Mouse (Mus musculus) limb, embryonic 14.5 days (tissue): ENCODE data around the gene Tmem240. TPM values are rescaled to one million over a fixed set of nuclear protein-coding genes. Genes with fewer than 3 reads are reported as not detected.

Source experiments
- ATAC-seq: fragments of 200-750 bp; cut with Nextera tagmentation; 2 replicates; pipeline ENCODE4 v1.8.0; 2017; ENCODE audit warnings: low read depth, moderate number of reproducible peaks, moderate TSS enrichment; ENCODE audit not compliant: low FRiP score
- DNase-seq: peaks from one replicate; pipeline ENCODE4 v3.0.0-alpha.2; 2015; ENCODE audit warnings: low spot score
- H3K27ac ChIP-seq: fragments of 300-500 bp; sonication (generic); replicated peaks from 2 replicates; pipeline ENCODE4 v1.5.1; 2014; ENCODE audit warnings: low read depth, mild to moderate bottlenecking, low read length, moderate library complexity, mixed read lengths
- H3K27me3 ChIP-seq: fragments of 300-500 bp; sonication (generic); 2 replicates; pipeline ENCODE4 v1.6.1; 2014; ENCODE audit warnings: low read length, mixed read lengths; ENCODE audit not compliant: control insufficient read depth, insufficient read depth
- H3K36me3 ChIP-seq: fragments of 300-500 bp; sonication (generic); 2 replicates; pipeline ENCODE4 v1.6.1; 2014; ENCODE audit warnings: mild to moderate bottlenecking, low read length, moderate library complexity, mixed read lengths; ENCODE audit not compliant: control insufficient read depth, insufficient read depth
- H3K4me1 ChIP-seq: fragments of 300-500 bp; sonication (generic); 2 replicates; pipeline ENCODE4 v1.6.1; 2014; ENCODE audit warnings: antibody characterized with exemption, low read length, mixed read lengths; ENCODE audit not compliant: control insufficient read depth, insufficient read depth
- H3K4me2 ChIP-seq: fragments of 300-500 bp; sonication (generic); replicated peaks from 2 replicates; pipeline ENCODE4 v1.6.1; 2014; ENCODE audit warnings: low read depth, mild to moderate bottlenecking, low read length, moderate library complexity; ENCODE audit not compliant: severe bottlenecking
- H3K4me3 ChIP-seq: fragments of 300-500 bp; sonication (generic); replicated peaks from 2 replicates; pipeline ENCODE4 v1.5.1; 2014; ENCODE audit warnings: low read length
- H3K9ac ChIP-seq: fragments of 300-500 bp; sonication (generic); 2 replicates; pipeline ENCODE4 v1.6.1; 2014; ENCODE audit warnings: mild to moderate bottlenecking, low read depth, low read length, moderate library complexity; ENCODE audit not compliant: severe bottlenecking
- H3K9me3 ChIP-seq: fragments of 300-500 bp; sonication (generic); 2 replicates; pipeline ENCODE4 v1.6.1; 2016; ENCODE audit warnings: low read length; ENCODE audit not compliant: control insufficient read depth
- POLR2A ChIP-seq: fragments of 200-500 bp; IDR thresholded peaks from 2 replicates; pipeline ENCODE4 v1.8.0; 2012; ENCODE audit warnings: inconsistent platforms, mild to moderate bottlenecking, moderate library complexity, borderline replicate concordance; ENCODE audit not compliant: insufficient read depth, insufficient read length; ENCODE audit errors: extremely low read depth
- WGBS: fragments of 180-500 bp; shearing (Covaris S2); extraction: QIAGEN DNeasy Blood & Tissue Kit; methylation state at CpG from one replicate; pipeline ENCODE4 v1.1.7; 2014; 5-methylcytosine and 5-hydroxymethylcytosine counted together
- polyA plus RNA-seq, 2 experiments: library from polyadenylated mRNA; depleted of rRNA in 1 of 2; stranded (reverse) in 1 of 2; unstranded in 1 of 2; fragments of >200 nt; fragmentation: Nextera tagmentation in 1 of 2; extraction: Ambion mirVana in 1 of 2; gene quantifications; 2 replicates each; pipeline versions ENCODE4 v1.2.1 to v1.2.3; 2012 to 2014

The Tmem240 gene
- polyA plus RNA-seq, 2 experiments, result 0.88 to 4.0 TPM

- Histone ChIP-seq H3K27ac (no peak overlapping the region), H3K9me3 (no peaks in the 10 kb centered on the region), H3K36me3 (peaks cover 29% of the 10 kb centered on the region), H3K4me1 (no peaks in the 10 kb centered on the region), H3K4me2 (no peak overlapping the region), H3K9ac (no peak overlapping the region), H3K27me3 (no peaks in the 10 kb centered on the region), H3K4me3 (no peak overlapping the region)
- WGBS, result 59% methylated on average over 4 of the region's 4 CpGs
- TF ChIP-seq POLR2A, result no peak
- ATAC-seq (no peak), DNase-seq (no peak)
Measured at GRCm38 (mm10) chr4:155721668-155722083, 12.9 kb upstream of the Tmem240 start.

DNA sequence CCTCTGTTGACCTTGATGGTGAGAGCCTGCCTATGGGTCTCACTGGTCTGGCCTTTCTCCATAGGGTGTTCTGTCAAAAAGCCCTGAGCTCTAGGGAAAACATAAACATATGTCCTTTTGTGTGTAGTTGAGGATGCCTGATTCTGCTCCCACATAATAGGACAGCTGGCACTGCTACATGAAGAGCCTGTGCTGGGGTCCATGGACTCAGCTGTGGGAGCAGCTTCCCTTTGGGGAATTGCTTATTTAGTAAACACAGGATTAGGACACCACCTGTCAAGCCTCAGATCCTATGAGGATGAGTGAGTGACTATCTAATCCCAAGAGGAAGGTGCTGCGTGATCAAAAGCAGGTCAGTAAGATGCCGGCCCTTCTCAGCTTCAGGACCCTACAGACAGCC is 6.6 kb upstream of the Tmem240 start:
- Histone ChIP-seq H3K27me3 (no peaks in the 10 kb centered on the region), H3K4me2 (no peak overlapping the region), H3K4me3 (no peak overlapping the region), H3K9me3 (no peaks in the 10 kb centered on the region), H3K36me3 (peaks cover 35% of the 10 kb centered on the region; the same call in 1 of the 2 replicates), H3K27ac (no peak overlapping the region), H3K9ac (no peak overlapping the region), H3K4me1 (no peaks in the 10 kb centered on the region)
- DNase-seq, result no peak
- no peak for ATAC-seq
- 79% methylated on average over 2 of the region's 2 CpGs for WGBS
- no peak for TF ChIP-seq POLR2A

DNA sequence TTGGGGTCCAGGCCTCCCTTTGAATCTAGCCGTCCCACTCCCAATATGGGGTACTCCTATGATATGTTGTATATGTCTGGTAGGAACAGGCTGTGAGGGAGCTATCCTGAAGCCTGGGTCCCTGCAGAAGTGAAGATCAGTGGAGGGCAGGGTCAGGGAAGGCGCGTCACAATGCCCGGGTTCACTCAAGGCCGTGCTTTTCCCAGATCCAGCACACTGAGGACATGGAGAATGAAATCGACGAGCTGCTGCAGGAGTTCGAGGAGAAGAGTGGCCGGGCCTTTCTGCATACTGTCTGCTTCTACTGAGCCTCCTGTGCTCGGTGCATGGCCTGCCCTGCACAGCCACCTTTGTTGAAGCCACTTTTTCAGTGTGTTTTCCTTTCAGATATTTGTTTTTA is 1.3 kb upstream of the Tmem240 start:
- 90% methylated on average over 10 of the region's 10 CpGs for WGBS
- peaks cover 14% of the 10 kb centered on the region for H3K36me3 ChIP-seq

DNA sequence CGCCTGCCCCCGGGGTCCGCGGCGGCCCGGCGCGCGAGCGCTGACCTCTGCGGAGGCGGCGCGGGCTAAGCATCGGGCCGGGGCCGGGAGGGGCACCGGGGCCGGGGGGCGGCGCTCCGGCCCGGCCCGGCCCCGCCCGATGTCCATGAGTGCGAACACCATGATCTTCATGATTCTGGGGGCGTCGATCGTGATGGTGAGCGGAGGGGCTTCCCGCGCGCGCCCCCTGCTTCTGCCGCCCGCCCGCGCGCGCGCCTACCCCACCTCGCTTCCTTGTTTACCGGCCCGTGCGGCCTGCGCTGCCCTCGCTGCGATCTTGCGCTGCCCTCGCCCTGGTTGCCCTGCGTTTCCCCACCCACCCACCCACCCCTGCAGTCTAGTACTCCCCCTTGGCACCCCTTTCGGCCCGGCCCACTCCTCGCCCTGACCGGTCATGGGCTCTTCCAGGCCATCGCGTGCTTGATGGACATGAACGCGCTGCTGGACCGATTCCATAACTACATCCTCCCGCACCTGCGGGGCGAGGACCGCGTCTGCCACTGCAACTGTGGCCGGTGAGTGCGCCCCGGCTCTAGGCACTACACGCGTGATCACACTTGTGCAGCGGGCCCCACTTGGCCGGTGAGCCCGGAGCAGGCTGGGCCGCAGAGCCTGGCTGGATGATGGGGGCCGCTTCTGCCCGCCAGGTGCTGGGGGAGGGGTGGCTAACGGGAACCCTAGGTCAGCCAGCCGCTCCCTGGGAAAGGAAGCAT is 527 bp downstream of the Tmem240 start:
- H3K27me3 ChIP-seq, result no peaks in the 10 kb centered on the region
- H3K36me3 ChIP-seq, result peaks cover 25% of the 10 kb centered on the region
- WGBS, result 0% methylated on average over 35 of the region's 79 CpGs
- H3K9ac ChIP-seq, result peak overlapping the region; percentile 77
- no peak for TF ChIP-seq POLR2A
- H3K9me3 ChIP-seq, result no peaks in the 10 kb centered on the region
- peak; percentile 36 for DNase-seq
- H3K4me1 ChIP-seq, result peaks cover 7% of the 10 kb centered on the region
- ATAC-seq, result peak; percentile 82
- H3K4me3 ChIP-seq, result peak overlapping the region; percentile 72
- H3K4me2 ChIP-seq, result peak overlapping the region; percentile 90
- H3K27ac ChIP-seq, result peak overlapping the region; percentile 86

More for the DNA sequence above, 1.3 kb upstream of the Tmem240 start:
- Histone ChIP-seq H3K27me3 (no peaks in the 10 kb centered on the region), H3K9me3 (no peaks in the 10 kb centered on the region), H3K27ac (no peak overlapping the region), H3K9ac (no peak overlapping the region), H3K4me2 (no peak overlapping the region; the same call in 1 of the 2 replicates), H3K4me3 (no peak overlapping the region), H3K4me1 (peaks cover 7% of the 10 kb centered on the region)
- TF ChIP-seq POLR2A, result no peak
- ATAC-seq (no peak), DNase-seq (no peak)

DNA sequence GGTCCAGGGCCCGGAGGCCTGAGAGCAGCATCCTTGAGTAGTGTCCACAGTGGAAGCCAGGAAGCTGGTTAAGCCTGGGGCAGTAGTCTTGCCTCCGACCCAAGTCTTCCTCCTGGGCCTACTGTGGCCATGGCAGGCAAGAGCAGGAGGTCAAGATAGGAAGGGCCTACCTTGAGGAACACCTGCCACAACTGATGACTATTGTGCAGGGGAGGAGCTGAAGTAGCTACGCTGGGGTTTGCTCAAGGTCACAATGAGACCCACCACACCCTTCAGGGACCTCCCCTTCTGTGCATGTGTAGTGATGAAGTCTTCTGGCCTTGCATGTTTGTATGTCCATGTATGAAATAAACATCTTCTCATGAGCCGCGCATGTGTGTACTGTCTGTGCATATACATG is 1.2 kb downstream of the Tmem240 start:
- Histone ChIP-seq H3K4me2 (peak overlapping the region; percentile 90), H3K27ac (no peak overlapping the region), H3K9ac (peak overlapping the region; percentile 77), H3K4me3 (peak overlapping the region; percentile 72), H3K36me3 (peaks cover 31% of the 10 kb centered on the region), H3K9me3 (no peaks in the 10 kb centered on the region), H3K27me3 (no peaks in the 10 kb centered on the region), H3K4me1 (peaks cover 7% of the 10 kb centered on the region)
- DNase-seq (no peak), ATAC-seq (no peak)
- no peak for TF ChIP-seq POLR2A
- WGBS, result 78% methylated on average over 4 of the region's 5 CpGs

- WGBS, result 93% methylated on average over 5 of the region's 5 CpGs
- Histone ChIP-seq H3K4me3 (no peak overlapping the region), H3K9me3 (no peaks in the 10 kb centered on the region), H3K36me3 (peaks cover 33% of the 10 kb centered on the region), H3K9ac (no peak overlapping the region), H3K27me3 (no peaks in the 10 kb centered on the region), H3K4me1 (peaks cover 7% of the 10 kb centered on the region), H3K4me2 (no peak overlapping the region), H3K27ac (no peak overlapping the region)
- no peak for DNase-seq
- ATAC-seq, result no peak
- TF ChIP-seq POLR2A, result no peak
Measured at GRCm38 (mm10) chr4:155736421-155736820, 1.8 kb downstream of the Tmem240 start.
